Mouse (Mus musculus): ENCODE results near the gene Txnip.

GRCm38 (mm10) chr3:96551890-96552289 lies 5.9 kb upstream of the Txnip start:
- TF ChIP-seq CTCF (IDR thresholded peaks at IDR 0.05; ENCODE audit: borderline replicate concordance, extremely low read depth, insufficient read depth, insufficient read length) (no peak), POLR2A (IDR thresholded peaks at IDR 0.05; ENCODE audit: borderline replicate concordance, extremely low read depth, insufficient read depth, insufficient read length, poor library complexity, severe bottlenecking) (no peak)
